Mouse (Mus musculus): ENCODE measurements around the gene Pard3.

DNA sequence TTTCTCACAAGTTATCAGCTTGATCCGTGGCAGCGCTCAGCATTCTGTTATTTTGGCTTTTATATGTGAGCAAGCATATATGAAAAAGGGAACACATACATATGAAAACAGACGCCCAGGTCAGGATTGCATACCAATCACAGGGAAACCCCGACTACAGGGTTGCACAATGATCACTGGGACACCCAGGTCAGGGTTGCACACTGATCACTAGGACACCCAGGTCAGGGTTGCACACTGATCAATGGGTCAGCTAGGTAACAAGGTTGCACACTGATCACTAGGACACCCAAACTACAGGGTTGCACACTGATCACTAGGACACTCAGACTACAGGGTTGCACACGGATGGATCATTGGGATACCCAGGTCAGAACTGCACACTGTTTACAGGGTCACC, 228.6 kb downstream of the Pard3 start:
- no peak for TF ChIP-seq CTCF (conservative IDR thresholded peaks at IDR 0.05; ENCODE audit: low read length)
- TF ChIP-seq POU5F1 (IDR thresholded peaks at IDR 0.05; ENCODE audit: borderline replicate concordance, low read length), result no peak
- TF ChIP-seq NANOG (IDR thresholded peaks at IDR 0.05; ENCODE audit: borderline replicate concordance, low read length), result no peak

All from E14TG2a.4 (cell line).